Mouse (Mus musculus) kidney, postnatal 0 days (tissue): ENCODE measurements at regions not wholly inside any gene's neighbourhood (a gene's known extent, or its start where the extent isn't known, plus 50 kb on each side); places are given as distances from the start of the nearest gene placed in this dataset.

ENCODE experiments used
- ATAC-seq: fragments of 200-750 bp; cut with Nextera tagmentation; replicated peaks from 2 replicates; pipeline ENCODE4 v1.8.0; 2017; ENCODE audit warnings: low read depth, moderate number of reproducible peaks, moderate TSS enrichment, moderate library complexity; ENCODE audit not compliant: low FRiP score
- DNase-seq: peaks from one replicate; pipeline ENCODE4 v3.0.0-alpha.2; 2016; ENCODE audit warnings: low spot score
- H3K27ac ChIP-seq: fragments of 300-500 bp; sonication (generic); 2 replicates; pipeline ENCODE4 v1.5.1; 2014; ENCODE audit warnings: mild to moderate bottlenecking
- H3K27me3 ChIP-seq: fragments of 300-500 bp; sonication (generic); 2 replicates; pipeline ENCODE4 v1.6.1; 2014; ENCODE audit warnings: low read length, mixed read lengths; ENCODE audit not compliant: insufficient read depth
- H3K36me3 ChIP-seq: fragments of 300-500 bp; sonication (generic); 2 replicates; pipeline ENCODE4 v1.6.1; 2014; ENCODE audit warnings: low read length, mixed read lengths; ENCODE audit not compliant: insufficient read depth
- H3K4me1 ChIP-seq: fragments of 300-500 bp; sonication (generic); replicated peaks from 2 replicates; pipeline ENCODE4 v1.6.1; 2014; ENCODE audit warnings: antibody characterized with exemption, low read length, mixed read lengths; ENCODE audit not compliant: insufficient read depth
- H3K4me2 ChIP-seq: fragments of 300-500 bp; sonication (generic); 2 replicates; pipeline ENCODE4 v1.6.1; 2014; ENCODE audit warnings: mild to moderate bottlenecking, low read length, moderate library complexity, mixed read lengths
- H3K4me3 ChIP-seq: fragments of 300-500 bp; sonication (generic); replicated peaks from 2 replicates; pipeline ENCODE4 v1.5.1; 2014; ENCODE audit warnings: low read depth, low read length
- H3K9ac ChIP-seq: fragments of 300-500 bp; sonication (generic); 2 replicates; pipeline ENCODE4 v1.6.1; 2014; ENCODE audit warnings: low read depth, low read length
- H3K9me3 ChIP-seq: fragments of 300-500 bp; sonication (generic); replicated peaks from 2 replicates; pipeline ENCODE4 v1.6.1; 2016; ENCODE audit warnings: low read length, inconsistent platforms, mixed read lengths
- CTCF ChIP-seq: IDR thresholded peaks from 2 replicates; pipeline ENCODE4 v1.5.1; 2016; ENCODE audit warnings: antibody characterized with exemption, low read depth, mild to moderate bottlenecking, moderate library complexity
- WGBS: fragments of 180-500 bp; shearing (Covaris S2); extraction: QIAGEN DNeasy Blood & Tissue Kit; methylation state at CpG from one replicate; pipeline ENCODE4 v1.1.7; 2014; 5-methylcytosine and 5-hydroxymethylcytosine counted together

- H3K27ac ChIP-seq, result no peak overlapping the region
- no peaks in the 10 kb centered on the region for H3K36me3 ChIP-seq
- WGBS, result 91% methylated on average over 1 of the region's 1 CpGs
- no peaks in the 10 kb centered on the region for H3K4me1 ChIP-seq
- no peak overlapping the region for H3K4me3 ChIP-seq
- no peak for DNase-seq
- no peaks in the 10 kb centered on the region for H3K27me3 ChIP-seq
- H3K9me3 ChIP-seq, result no peaks in the 10 kb centered on the region
- no peak for ATAC-seq
- no peak overlapping the region for H3K4me2 ChIP-seq
- no peak overlapping the region for H3K9ac ChIP-seq
- TF ChIP-seq CTCF, result no peak
These were observed 330.1 kb downstream of the Inhba start for GRCm38 (mm10) chr13:16341727-16342126.

- H3K4me1 ChIP-seq, result no peaks in the 10 kb centered on the region
- H3K9me3 ChIP-seq, result no peaks in the 10 kb centered on the region
- no peaks in the 10 kb centered on the region for H3K27me3 ChIP-seq
- no peak for TF ChIP-seq CTCF
- H3K4me2 ChIP-seq, result no peak overlapping the region
- no peak overlapping the region for H3K4me3 ChIP-seq
- H3K36me3 ChIP-seq, result no peaks in the 10 kb centered on the region
- H3K9ac ChIP-seq, result no peak overlapping the region
- no peak for DNase-seq
- ATAC-seq, result no peak
- H3K27ac ChIP-seq, result no peak overlapping the region
- WGBS, result 77% methylated on average over 4 of the region's 4 CpGs
These were observed 330.5 kb downstream of the Inhba start for GRCm38 (mm10) chr13:16342171-16342570.

DNA sequence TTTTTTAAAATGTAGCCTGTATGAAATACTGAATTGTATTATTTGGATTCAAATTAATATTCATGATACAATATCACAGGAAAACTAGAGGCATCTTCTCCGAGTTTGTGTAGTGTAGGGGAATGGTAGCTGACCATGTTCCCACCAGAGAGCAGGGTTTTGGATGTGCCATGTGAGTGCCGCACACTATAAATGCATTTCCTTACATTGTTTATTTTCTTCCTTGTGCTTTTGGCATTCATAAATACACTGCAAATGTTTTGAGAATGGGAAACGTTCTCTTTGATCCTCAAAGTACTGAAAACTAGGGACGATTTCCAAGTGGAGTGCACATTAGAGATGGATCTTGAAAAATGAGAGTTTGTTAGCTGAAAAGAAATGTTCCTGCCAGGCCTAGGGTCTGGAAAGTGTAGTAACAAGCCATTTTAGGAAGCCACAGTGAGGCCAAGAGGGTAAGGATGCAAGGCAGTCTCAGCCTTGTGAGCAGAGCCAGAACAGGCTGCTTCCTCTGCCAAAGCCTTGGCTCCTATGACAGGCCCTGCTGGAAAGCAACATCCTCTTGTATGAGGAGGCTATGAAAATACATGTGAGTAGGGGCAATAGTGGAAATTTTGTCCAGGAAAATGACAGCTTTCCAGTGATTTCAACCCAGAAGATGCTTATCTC, 331.8 kb downstream of the Inhba start:
- Histone ChIP-seq H3K9me3 (no peaks in the 10 kb centered on the region), H3K27ac (no peak overlapping the region), H3K4me3 (no peak overlapping the region), H3K4me2 (no peak overlapping the region), H3K9ac (no peak overlapping the region), H3K27me3 (no peaks in the 10 kb centered on the region), H3K36me3 (no peaks in the 10 kb centered on the region), H3K4me1 (no peaks in the 10 kb centered on the region)
- no peak for TF ChIP-seq CTCF
- DNase-seq (peak; percentile 15), ATAC-seq (no peak)
- WGBS, result 74% methylated on average over 4 of the region's 4 CpGs

GRCm38 (mm10) chr13:16349353-16349752, 337.7 kb downstream of the Inhba start:
- ATAC-seq (no peak), DNase-seq (no peak)
- no peak for TF ChIP-seq CTCF
- WGBS, result 15% methylated on average over 1 of the region's 1 CpGs
- Histone ChIP-seq H3K27ac (no peak overlapping the region), H3K4me1 (no peaks in the 10 kb centered on the region), H3K27me3 (no peaks in the 10 kb centered on the region), H3K9ac (no peak overlapping the region), H3K4me2 (no peak overlapping the region), H3K9me3 (no peaks in the 10 kb centered on the region), H3K4me3 (no peak overlapping the region), H3K36me3 (no peaks in the 10 kb centered on the region)

DNA sequence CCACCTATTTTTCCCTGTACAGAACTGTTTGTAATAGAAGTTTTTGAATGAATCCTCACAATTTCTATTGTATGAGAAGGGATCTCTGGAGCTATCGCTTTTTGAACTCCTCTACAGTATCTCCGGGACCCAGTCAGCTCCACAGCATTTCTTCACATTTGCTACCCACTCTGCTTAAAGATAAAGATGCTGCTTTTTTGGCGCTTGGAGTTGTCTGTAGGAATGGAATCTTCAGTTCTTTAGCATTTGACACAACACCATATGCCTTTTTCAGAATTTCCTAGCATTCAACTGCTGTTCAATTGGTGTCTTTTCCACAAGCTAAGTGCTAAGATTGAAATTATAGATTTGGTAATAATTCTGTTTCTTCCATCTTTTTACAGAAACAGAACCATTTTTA, 338.4 kb downstream of the Inhba start:
- Histone ChIP-seq H3K4me3 (no peak overlapping the region), H3K4me1 (no peaks in the 10 kb centered on the region), H3K27me3 (no peaks in the 10 kb centered on the region), H3K4me2 (no peak overlapping the region), H3K9ac (no peak overlapping the region), H3K27ac (no peak overlapping the region), H3K9me3 (no peaks in the 10 kb centered on the region), H3K36me3 (no peaks in the 10 kb centered on the region)
- TF ChIP-seq CTCF, result no peak
- ATAC-seq (no peak), DNase-seq (no peak)
- 92% methylated on average over 3 of the region's 3 CpGs for WGBS

- H3K4me2 ChIP-seq, result no peak overlapping the region
- no peak overlapping the region for H3K27ac ChIP-seq
- no peaks in the 10 kb centered on the region for H3K27me3 ChIP-seq
- no peak overlapping the region for H3K4me3 ChIP-seq
- no peak for DNase-seq
- TF ChIP-seq CTCF, result no peak
- no peak overlapping the region for H3K9ac ChIP-seq
- H3K36me3 ChIP-seq, result no peaks in the 10 kb centered on the region
- WGBS, result 77% methylated on average over 1 of the region's 1 CpGs
- ATAC-seq, result no peak
- no peaks in the 10 kb centered on the region for H3K9me3 ChIP-seq
- H3K4me1 ChIP-seq, result no peaks in the 10 kb centered on the region
These were observed 343.7 kb downstream of the Inhba start for GRCm38 (mm10) chr13:16355316-16355715.

DNA sequence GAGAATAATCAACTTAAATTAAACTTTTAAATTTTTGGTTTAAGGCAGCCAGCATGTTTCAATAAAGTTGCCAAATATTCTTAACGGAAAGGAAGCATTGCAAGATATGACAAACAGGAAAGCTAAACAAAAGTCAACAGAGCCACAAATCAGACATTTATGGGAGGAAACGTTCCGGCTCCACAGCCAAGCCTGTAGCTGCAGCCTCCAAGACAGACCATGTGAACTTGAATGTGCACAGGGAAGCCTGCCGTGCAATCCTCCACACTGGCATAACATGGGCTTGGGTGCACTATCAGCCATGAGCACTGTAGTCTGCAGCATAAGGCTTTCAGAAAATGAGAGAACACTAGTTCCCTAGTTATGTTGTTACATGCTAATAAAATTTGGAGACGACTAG, 367.8 kb downstream of the Inhba start:
- Histone ChIP-seq H3K27me3 (no peaks in the 10 kb centered on the region), H3K27ac (no peak overlapping the region), H3K4me3 (no peak overlapping the region), H3K36me3 (no peaks in the 10 kb centered on the region), H3K9ac (no peak overlapping the region), H3K9me3 (no peaks in the 10 kb centered on the region), H3K4me2 (no peak overlapping the region), H3K4me1 (no peaks in the 10 kb centered on the region)
- ATAC-seq (no peak), DNase-seq (peak; percentile 72)
- WGBS, result 44% methylated on average over 5 of the region's 5 CpGs
- no peak for TF ChIP-seq CTCF
